Mouse (Mus musculus): ENCODE data around the gene Zfp710. TPM values are rescaled to one million over a fixed set of nuclear protein-coding genes. Genes with fewer than 3 reads are reported as not detected.

Gene Zfp710
- polyA plus RNA-seq, 1 experiment from 2014 or later, result 31.3 TPM

DNA sequence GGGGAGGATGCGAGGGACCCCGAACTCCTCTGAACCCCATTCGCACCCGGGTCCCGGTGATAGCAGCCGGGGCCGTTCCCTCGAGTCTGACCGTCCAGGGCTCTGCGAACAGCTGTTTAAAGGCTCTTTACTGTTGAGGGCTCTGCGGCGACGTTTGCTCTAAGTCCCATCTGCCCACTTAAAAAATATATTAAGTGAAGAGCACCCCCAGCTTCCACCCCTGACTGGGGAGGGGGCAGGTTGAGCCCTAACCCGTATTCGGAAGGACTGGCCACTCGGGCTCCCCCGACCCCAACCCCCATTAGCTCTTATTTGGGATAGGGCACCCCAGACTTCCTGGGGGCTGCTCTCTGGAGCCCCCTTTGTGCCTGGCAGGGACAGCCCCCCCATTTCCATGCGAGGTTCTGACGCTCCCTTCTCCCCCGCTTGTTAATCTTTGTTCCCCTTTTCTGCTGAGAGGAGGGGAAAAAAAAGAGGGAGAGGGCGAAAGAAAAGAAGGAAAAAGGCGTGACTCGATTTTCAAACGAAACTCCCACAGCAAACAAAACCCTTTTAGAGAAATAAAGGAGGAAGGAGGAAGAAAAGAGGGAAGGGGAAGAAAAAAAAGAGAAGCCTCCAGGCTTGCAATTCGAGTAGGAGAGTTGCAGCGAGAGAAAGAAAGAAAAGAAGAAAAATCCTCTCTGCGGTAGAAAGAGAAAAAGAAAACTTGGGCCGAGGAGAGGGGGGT lies 940 bp downstream of the Zfp710 start:
- no peaks in the 10 kb centered on the region for H3K9me3 ChIP-seq (ENCODE audit: control insufficient read depth, low read length)
- H3K27me3 ChIP-seq (ENCODE audit: control insufficient read depth, insufficient read depth, low read length), result no peaks in the 10 kb centered on the region
- H3K4me3 ChIP-seq (ENCODE audit: low read depth, low read length), result peak overlapping the region; percentile 92
- H3K4me2 ChIP-seq, result peak overlapping the region; percentile 98
- H3K27ac ChIP-seq (ENCODE audit: low read depth, low read length), result peak overlapping the region; percentile 98
- H3K4me1 ChIP-seq (ENCODE audit: control insufficient read depth, insufficient read depth, low read length), result peaks cover 23% of the 10 kb centered on the region
- peak; percentile 6 for ATAC-seq (ENCODE audit: low FRiP score)
- WGBS, result under 1% methylated on average over 28 of the region's 28 CpGs
- peak; percentile 96 for DNase-seq (ENCODE audit: low spot score, missing footprints)
- no peaks in the 10 kb centered on the region for H3K36me3 ChIP-seq (ENCODE audit: control insufficient read depth, insufficient read depth, low read length)
- H3K9ac ChIP-seq (ENCODE audit: low read length), result peak overlapping the region; percentile 98

DNA sequence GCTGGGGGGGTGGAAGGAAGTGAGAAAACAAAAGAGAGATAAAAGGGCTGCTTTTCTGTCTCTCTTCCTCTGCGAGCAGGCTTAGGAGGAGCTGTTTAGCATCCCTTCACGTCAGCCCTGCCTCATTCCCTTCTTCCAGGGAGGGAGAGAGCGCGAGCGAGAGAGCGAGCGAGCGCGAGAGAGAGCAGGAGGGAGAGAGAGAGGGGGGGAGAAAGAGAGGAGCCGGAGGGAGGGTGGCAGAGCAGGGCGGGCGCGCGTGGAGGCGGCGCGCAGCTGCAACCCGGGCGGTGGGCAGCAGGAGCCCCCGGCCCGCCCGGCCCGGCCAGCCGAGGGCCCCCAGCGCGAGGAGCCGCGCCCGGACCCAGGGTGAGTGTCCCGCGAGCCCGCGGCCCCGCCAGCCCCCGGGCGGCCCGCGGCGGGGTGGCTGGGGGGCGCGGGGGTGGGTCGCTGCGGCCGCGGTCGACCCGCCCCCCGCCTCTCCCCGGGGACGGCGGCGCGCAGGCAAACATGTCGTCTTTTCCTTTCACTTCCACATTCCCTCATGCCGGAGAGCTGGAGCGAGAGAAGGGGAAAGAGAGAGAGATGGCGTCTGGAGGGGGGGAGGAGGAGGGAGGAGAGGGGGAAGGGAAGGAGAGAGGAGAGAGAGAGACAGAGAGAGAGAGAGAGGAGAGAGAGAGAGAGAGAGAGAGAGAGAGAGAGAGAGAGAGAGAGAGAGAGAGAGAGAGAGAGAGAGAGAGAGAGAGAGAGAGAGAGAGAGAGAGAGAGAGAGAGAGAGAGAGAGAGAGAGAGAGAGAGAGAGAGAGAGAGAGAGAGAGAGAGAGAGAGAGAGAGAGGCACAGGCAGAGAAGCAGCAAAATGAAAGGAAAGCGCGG lies 1.7 kb downstream of the Zfp710 start:
- Histone ChIP-seq H3K27ac (ENCODE audit: low read depth, low read length) (peak overlapping the region; percentile 98), H3K9ac (ENCODE audit: low read length) (peak overlapping the region; percentile 98), H3K27me3 (ENCODE audit: control insufficient read depth, insufficient read depth, low read length) (no peaks in the 10 kb centered on the region), H3K36me3 (ENCODE audit: control insufficient read depth, insufficient read depth, low read length) (no peaks in the 10 kb centered on the region), H3K4me3 (ENCODE audit: low read depth, low read length) (peak overlapping the region; percentile 92), H3K4me1 (ENCODE audit: control insufficient read depth, insufficient read depth, low read length) (peaks cover 27% of the 10 kb centered on the region), H3K9me3 (ENCODE audit: control insufficient read depth, low read length) (no peaks in the 10 kb centered on the region), H3K4me2 (peak overlapping the region; percentile 98)
- under 1% methylated on average over 45 of the region's 59 CpGs for WGBS
- DNase-seq (ENCODE audit: low spot score, missing footprints), result peak; percentile 95
- ATAC-seq (ENCODE audit: low FRiP score), result peak; percentile 15

DNA sequence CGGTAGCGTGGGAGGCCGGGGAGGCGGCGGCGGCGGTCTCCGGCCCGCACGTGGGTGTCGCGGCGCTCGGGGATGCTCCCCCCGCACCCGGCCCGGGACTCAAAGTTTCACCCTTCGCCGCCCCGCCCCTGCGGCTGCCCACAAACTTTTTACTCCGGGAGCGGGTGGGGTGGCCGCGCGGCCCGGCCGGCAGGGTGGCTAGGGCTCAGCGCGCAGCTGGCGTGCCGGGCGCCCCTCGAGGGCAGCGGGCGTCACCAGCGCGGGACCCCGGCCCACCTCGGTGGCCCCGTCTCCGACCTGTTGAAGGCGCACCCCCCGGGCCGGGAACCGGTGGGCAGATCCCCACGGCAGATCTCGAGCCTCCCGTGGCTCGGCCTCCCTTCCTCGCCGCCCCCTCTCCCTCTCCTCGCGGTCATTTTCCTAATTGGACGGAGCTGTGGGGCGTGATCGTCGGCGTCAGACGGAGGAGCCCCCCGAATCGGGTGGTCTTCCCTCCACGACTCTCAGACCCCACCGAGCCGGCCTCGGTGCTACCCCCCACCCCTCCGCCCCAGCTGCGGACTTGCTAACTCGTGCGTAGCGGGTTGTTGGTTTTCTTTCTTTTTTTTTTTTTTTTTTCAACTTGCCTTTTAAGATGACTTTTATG lies 2.5 kb downstream of the Zfp710 start:
- Histone ChIP-seq H3K9me3 (ENCODE audit: control insufficient read depth, low read length) (no peaks in the 10 kb centered on the region), H3K4me3 (ENCODE audit: low read depth, low read length) (peak overlapping the region; percentile 92), H3K4me2 (peak overlapping the region; percentile 88), H3K4me1 (ENCODE audit: control insufficient read depth, insufficient read depth, low read length) (peaks cover 34% of the 10 kb centered on the region), H3K9ac (ENCODE audit: low read length) (peak overlapping the region; percentile 98), H3K27ac (ENCODE audit: low read depth, low read length) (peak overlapping the region; percentile 64), H3K36me3 (ENCODE audit: control insufficient read depth, insufficient read depth, low read length) (no peaks in the 10 kb centered on the region), H3K27me3 (ENCODE audit: control insufficient read depth, insufficient read depth, low read length) (no peaks in the 10 kb centered on the region)
- ATAC-seq (ENCODE audit: low FRiP score), result 0 out of 2 replicates have a peak, but pooled peaks have one; percentile 1
- DNase-seq (ENCODE audit: low spot score, missing footprints), result peak; percentile 96
- under 1% methylated on average over 69 of the region's 71 CpGs for WGBS

DNA sequence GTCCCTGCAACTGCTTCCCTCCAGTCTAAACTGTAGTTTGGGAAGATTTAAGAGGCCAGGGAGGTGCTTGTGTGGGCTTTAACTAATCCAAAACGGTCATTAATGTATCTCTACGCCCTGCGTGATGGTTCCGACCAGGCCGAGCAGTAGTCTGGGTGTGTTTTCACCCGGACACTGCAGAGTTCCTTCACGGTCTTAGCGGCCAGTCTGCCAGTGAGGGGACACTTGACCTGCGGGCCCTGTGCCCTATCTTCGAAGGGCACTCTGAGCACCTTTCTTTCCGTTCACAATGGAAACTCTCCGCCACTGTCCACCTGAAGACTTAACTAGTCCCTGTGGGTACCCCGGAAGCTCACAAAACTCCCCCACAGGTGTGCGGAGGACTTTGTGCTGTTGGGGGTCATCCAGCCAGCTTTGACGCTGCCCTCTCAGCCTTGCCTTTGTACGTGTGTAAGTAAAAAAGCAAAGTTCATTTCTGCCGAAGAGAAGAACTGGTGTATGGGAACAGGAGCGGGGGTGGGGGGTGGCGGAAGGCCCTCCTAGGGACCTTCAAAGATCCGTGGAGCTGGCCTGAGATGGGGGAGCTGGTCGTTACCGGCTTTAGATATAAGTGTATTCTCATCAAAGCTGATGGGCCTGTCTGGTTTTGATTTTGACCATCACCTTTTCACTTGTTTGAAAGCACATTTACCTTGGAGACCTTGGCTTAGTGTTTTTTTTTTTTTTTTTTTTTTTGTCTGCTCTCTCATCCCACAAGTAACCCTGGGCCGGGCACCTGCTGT lies 3.2 kb downstream of the Zfp710 start:
- H3K4me3 ChIP-seq (ENCODE audit: low read depth, low read length), result peak overlapping the region; percentile 92
- no peaks in the 10 kb centered on the region for H3K36me3 ChIP-seq (ENCODE audit: control insufficient read depth, insufficient read depth, low read length)
- no peak for ATAC-seq (ENCODE audit: low FRiP score)
- peaks cover 41% of the 10 kb centered on the region for H3K4me1 ChIP-seq (ENCODE audit: control insufficient read depth, insufficient read depth, low read length)
- peak overlapping the region; percentile 98 for H3K9ac ChIP-seq (ENCODE audit: low read length)
- H3K27me3 ChIP-seq (ENCODE audit: control insufficient read depth, insufficient read depth, low read length), result no peaks in the 10 kb centered on the region
- no peaks in the 10 kb centered on the region for H3K9me3 ChIP-seq (ENCODE audit: control insufficient read depth, low read length)
- 4% methylated on average over 23 of the region's 23 CpGs for WGBS
- peak; percentile 93 for DNase-seq (ENCODE audit: low spot score, missing footprints)
- H3K4me2 ChIP-seq, result peak overlapping the region; percentile 88
- H3K27ac ChIP-seq (ENCODE audit: low read depth, low read length), result peak overlapping the region; percentile 64; the same call in 1 of the 2 replicates

DNA sequence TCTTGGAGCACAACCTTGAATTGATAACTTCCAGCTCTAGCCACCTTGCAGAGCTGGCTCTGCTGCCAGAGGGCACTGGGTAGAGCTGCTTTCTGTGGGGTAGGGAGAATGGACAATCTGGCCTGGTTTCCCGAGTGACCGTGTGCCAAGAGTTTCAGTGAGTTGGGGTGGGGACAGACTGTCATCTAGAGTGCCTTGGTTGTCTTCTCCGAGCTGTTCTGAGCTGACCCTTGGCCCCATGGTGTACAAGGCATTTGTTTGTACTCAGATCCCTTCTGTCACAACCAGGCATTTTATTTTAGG lies 3.8 kb downstream of the Zfp710 start:
- peak overlapping the region; percentile 98 for H3K9ac ChIP-seq (ENCODE audit: low read length)
- DNase-seq (ENCODE audit: low spot score, missing footprints), result no peak
- H3K36me3 ChIP-seq (ENCODE audit: control insufficient read depth, insufficient read depth, low read length), result no peaks in the 10 kb centered on the region
- WGBS, result 26% methylated on average over 3 of the region's 3 CpGs
- ATAC-seq (ENCODE audit: low FRiP score), result no peak
- peak overlapping the region; percentile 92 for H3K4me3 ChIP-seq (ENCODE audit: low read depth, low read length)
- no peaks in the 10 kb centered on the region for H3K27me3 ChIP-seq (ENCODE audit: control insufficient read depth, insufficient read depth, low read length)
- peak overlapping the region; percentile 88 for H3K4me2 ChIP-seq
- H3K27ac ChIP-seq (ENCODE audit: low read depth, low read length), result no peak overlapping the region
- no peaks in the 10 kb centered on the region for H3K9me3 ChIP-seq (ENCODE audit: control insufficient read depth, low read length)
- peaks cover 46% of the 10 kb centered on the region for H3K4me1 ChIP-seq (ENCODE audit: control insufficient read depth, insufficient read depth, low read length)

DNA sequence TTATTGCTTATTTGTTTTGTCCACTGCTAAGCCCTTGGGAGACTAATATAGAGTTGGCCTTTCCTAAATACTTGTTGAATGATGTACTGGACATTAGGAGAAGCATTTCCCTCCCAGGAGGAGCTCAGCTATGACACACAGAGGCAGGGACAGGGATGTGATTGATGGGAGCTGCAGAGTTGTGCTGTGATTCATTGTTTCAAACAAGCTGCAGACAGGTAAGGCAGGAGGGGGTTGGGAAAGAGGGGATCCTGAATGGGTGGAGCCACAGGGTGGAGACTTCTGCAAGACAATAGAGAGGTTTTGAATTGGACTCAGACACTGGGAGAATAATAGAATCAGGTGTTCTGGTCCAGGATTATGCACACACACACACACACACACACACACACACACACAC lies 5.4 kb downstream of the Zfp710 start:
- Histone ChIP-seq H3K4me2 (no peak overlapping the region), H3K27me3 (ENCODE audit: control insufficient read depth, insufficient read depth, low read length) (no peaks in the 10 kb centered on the region), H3K9me3 (ENCODE audit: control insufficient read depth, low read length) (no peaks in the 10 kb centered on the region), H3K4me1 (ENCODE audit: control insufficient read depth, insufficient read depth, low read length) (peaks cover 49% of the 10 kb centered on the region), H3K36me3 (ENCODE audit: control insufficient read depth, insufficient read depth, low read length) (no peaks in the 10 kb centered on the region), H3K4me3 (ENCODE audit: low read depth, low read length) (no peak overlapping the region), H3K27ac (ENCODE audit: low read depth, low read length) (no peak overlapping the region), H3K9ac (ENCODE audit: low read length) (no peak overlapping the region)
- DNase-seq (ENCODE audit: low spot score, missing footprints), result no peak
- ATAC-seq (ENCODE audit: low FRiP score), result no peak

DNA sequence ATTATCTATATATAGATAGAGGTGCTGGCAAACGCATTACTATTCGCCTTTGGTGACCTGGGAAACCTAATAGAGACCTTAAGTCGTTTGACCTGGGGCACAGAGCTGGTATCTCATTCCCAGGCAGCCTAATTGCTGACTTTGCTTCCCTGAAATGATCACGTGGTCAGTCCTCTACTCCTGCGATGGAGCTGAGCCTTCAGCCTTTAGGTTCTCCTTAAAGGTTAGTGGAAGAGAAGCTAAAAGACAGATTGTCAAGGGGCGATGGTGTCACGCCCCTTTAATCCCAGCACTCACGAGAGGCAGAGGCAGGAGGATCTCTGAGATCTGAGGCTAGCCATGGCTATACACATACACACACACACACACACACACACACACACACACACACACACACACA lies 5.9 kb downstream of the Zfp710 start:
- no peaks in the 10 kb centered on the region for H3K27me3 ChIP-seq (ENCODE audit: control insufficient read depth, insufficient read depth, low read length)
- H3K36me3 ChIP-seq (ENCODE audit: control insufficient read depth, insufficient read depth, low read length), result no peaks in the 10 kb centered on the region
- ATAC-seq (ENCODE audit: low FRiP score) (no peak), DNase-seq (ENCODE audit: low spot score, missing footprints) (no peak)
- no peak overlapping the region for H3K9ac ChIP-seq (ENCODE audit: low read length)
- no peaks in the 10 kb centered on the region for H3K9me3 ChIP-seq (ENCODE audit: control insufficient read depth, low read length)
- H3K4me2 ChIP-seq, result no peak overlapping the region
- H3K4me1 ChIP-seq (ENCODE audit: control insufficient read depth, insufficient read depth, low read length), result peaks cover 53% of the 10 kb centered on the region
- 93% methylated on average over 8 of the region's 8 CpGs for WGBS
- H3K4me3 ChIP-seq (ENCODE audit: low read depth, low read length), result no peak overlapping the region
- H3K27ac ChIP-seq (ENCODE audit: low read depth, low read length), result no peak overlapping the region

DNA sequence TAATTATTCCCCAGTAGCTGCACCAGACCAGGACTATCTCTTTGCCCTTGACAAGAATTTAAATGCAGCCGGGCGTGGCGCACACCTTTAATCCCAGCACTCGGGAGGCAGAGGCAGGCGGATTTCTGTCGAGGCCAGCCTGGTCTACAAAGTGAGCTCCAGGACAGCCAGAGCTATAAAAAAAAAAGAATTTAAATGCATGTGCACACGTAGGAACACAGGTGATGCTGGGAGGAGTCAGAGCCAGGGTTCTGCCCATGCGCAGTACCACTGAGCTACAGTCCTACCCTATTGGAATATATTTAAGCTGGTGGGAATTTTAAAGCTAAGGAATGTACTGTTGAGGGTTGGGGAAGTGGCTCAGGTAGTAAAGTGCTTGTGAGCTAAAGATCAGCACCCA lies 6.4 kb downstream of the Zfp710 start:
- no peak overlapping the region for H3K4me3 ChIP-seq (ENCODE audit: low read depth, low read length)
- no peaks in the 10 kb centered on the region for H3K27me3 ChIP-seq (ENCODE audit: control insufficient read depth, insufficient read depth, low read length)
- no peak overlapping the region for H3K9ac ChIP-seq (ENCODE audit: low read length)
- no peaks in the 10 kb centered on the region for H3K9me3 ChIP-seq (ENCODE audit: control insufficient read depth, low read length)
- no peak overlapping the region for H3K4me2 ChIP-seq
- DNase-seq (ENCODE audit: low spot score, missing footprints), result no peak
- H3K27ac ChIP-seq (ENCODE audit: low read depth, low read length), result no peak overlapping the region
- 95% methylated on average over 8 of the region's 8 CpGs for WGBS
- no peaks in the 10 kb centered on the region for H3K36me3 ChIP-seq (ENCODE audit: control insufficient read depth, insufficient read depth, low read length)
- ATAC-seq (ENCODE audit: low FRiP score), result no peak
- peaks cover 56% of the 10 kb centered on the region for H3K4me1 ChIP-seq (ENCODE audit: control insufficient read depth, insufficient read depth, low read length)
